Mouse (Mus musculus): ENCODE data around the gene Abhd4. TPM values are rescaled to one million over a fixed set of nuclear protein-coding genes. Genes with fewer than 3 reads are reported as not detected.
"Not testable (repeated sequence)": the region's sequence is repeated elsewhere in the genome, so short reads cannot be mapped to it uniquely, and the experiment has no call there.

Abhd4 gene
- total RNA-seq, 2 experiments from 2014 or later, result 46.7 to 49.3 TPM

GRCm38 (mm10) chr14:54224484-54225467, 29.2 kb upstream of the Abhd4 start:
- no peak overlapping the region for H3K4me3 ChIP-seq
- H3K27ac ChIP-seq, result no peak overlapping the region
- TF ChIP-seq CTCF (IDR thresholded peaks at IDR 0.05), result no peak
- no peak for DNase-seq (ENCODE audit: extremely low spot score in 1 of 2, low spot score in 2 of 2)
- intact Hi-C loops (cut with DNase I), result no loop called here

DNA sequence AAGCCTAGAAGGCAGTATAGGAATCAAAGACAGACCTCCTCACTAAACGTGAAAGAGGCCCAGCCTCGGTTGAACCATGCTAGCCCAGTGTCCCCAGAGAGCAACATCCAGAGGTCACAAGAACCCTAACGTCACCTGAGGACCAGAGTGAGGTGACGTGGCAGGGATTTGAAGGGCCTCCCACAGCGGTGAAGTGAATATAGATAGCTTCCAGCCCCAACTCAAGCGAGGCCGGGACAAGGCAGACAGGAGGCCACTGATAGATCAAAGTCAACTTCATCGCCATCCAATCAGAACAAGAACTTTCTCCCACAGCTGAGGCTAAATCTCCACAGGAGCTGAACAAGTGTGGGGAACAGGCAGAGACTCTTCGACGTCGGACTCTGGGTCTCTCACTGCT, 28.3 kb upstream of the Abhd4 start:
- Histone ChIP-seq H3K4me3 (no peak overlapping the region), H3K27ac (no peak overlapping the region)
- intact Hi-C loops (cut with DNase I), result no loop called here
- DNase-seq (ENCODE audit: extremely low spot score in 1 of 2, low spot score in 2 of 2), result no peak
- no peak for TF ChIP-seq CTCF (IDR thresholded peaks at IDR 0.05)

- intact Hi-C loops (cut with DNase I), result no loop called here
- no peak for DNase-seq (ENCODE audit: extremely low spot score in 1 of 2, low spot score in 2 of 2)
- 0 out of 2 replicates have a peak overlapping the region, but pooled peaks have one; percentile 44 for H3K4me3 ChIP-seq
Observed at GRCm38 (mm10) chr14:54226911-54227811, 26.8 kb upstream of the Abhd4 start.

DNA sequence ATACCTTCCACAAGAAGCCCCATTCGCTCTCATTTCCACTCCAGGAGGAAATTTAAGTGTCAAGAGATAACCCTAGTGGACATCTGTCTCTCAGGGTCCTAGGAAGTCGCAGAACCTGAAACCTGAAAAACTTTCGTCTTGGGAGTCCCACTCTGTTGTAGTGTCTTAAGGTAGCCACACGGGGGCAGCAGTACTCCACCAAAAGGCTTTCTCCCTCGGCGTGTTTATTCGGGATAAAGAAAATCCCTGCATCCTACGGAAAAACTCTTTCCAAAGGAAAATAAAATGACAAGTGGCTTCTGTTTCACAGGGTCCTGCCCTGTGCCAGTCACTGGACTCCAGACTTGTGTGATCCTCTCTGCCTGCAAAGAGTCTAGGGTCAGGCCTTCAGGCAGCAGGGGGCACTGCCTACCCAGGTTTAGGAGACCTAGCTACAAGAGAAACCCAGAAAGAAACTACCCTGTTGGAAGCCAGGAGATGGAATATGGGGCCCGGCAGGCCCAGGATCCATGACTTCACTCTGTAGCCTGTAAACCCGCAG, 26.0 kb upstream of the Abhd4 start:
- DNase-seq (ENCODE audit: extremely low spot score in 1 of 2, low spot score in 2 of 2), result peak; percentile 49 to 63
- Histone ChIP-seq H3K27ac (peak overlapping the region; percentile 33; the same call in 1 of the 2 replicates), H3K4me3 (peak overlapping the region; percentile 44)
- peak; percentile 92 for TF ChIP-seq CTCF (IDR thresholded peaks at IDR 0.05)
- intact Hi-C loops (cut with DNase I), result loop anchor here (1.0 to 2.0 kb wide), 5 partner anchors 163 to 413 kb away; partner anchors contain the start of genes Cdh24 and Gm17606

More at GRCm38 (mm10) chr14:54226911-54227811, 26.8 kb upstream of the Abhd4 start:
- H3K27ac ChIP-seq, result no peak overlapping the region
- TF ChIP-seq CTCF (IDR thresholded peaks at IDR 0.05), result no peak

- Histone ChIP-seq H3K4me3 (peak overlapping the region; percentile 13; the same call in 1 of the 2 replicates), H3K27ac (peak overlapping the region; percentile 33; the same call in 1 of the 2 replicates)
- TF ChIP-seq CTCF (IDR thresholded peaks at IDR 0.05), result no peak
- no peak for DNase-seq (ENCODE audit: extremely low spot score in 1 of 2, low spot score in 2 of 2)
- intact Hi-C loops (cut with DNase I), result loop anchor here (1.0 to 2.0 kb wide), 5 partner anchors 164 to 412 kb away; partner anchors contain the start of genes Cdh24 and Gm17606
Observed at GRCm38 (mm10) chr14:54228501-54228900, 25.5 kb upstream of the Abhd4 start.

- intact Hi-C loops (cut with DNase I), result loop anchor here (1.0 to 2.0 kb wide), 5 partner anchors 164 to 412 kb away; partner anchors contain the start of genes Cdh24 and Gm17606
- H3K27ac ChIP-seq, result no peak overlapping the region
- DNase-seq (ENCODE audit: extremely low spot score in 1 of 2, low spot score in 2 of 2), result peak in 1 of 2 experiments; percentile 24
- peak overlapping the region; percentile 13; the same call in 1 of the 2 replicates for H3K4me3 ChIP-seq
- no peak for TF ChIP-seq CTCF (IDR thresholded peaks at IDR 0.05)
Observed at GRCm38 (mm10) chr14:54228933-54229713, 24.9 kb upstream of the Abhd4 start.

- intact Hi-C loops (cut with DNase I), result loop anchor here (2.0 kb wide), 3 partner anchors 165 to 411 kb away; partner anchors contain the start of genes Cdh24 and Gm17606
- DNase-seq (ENCODE audit: extremely low spot score in 1 of 2, low spot score in 2 of 2); H3K4me3 ChIP-seq; H3K27ac ChIP-seq: not testable (repeated sequence)
Observed at GRCm38 (mm10) chr14:54229849-54230248, 24.1 kb upstream of the Abhd4 start.

DNA sequence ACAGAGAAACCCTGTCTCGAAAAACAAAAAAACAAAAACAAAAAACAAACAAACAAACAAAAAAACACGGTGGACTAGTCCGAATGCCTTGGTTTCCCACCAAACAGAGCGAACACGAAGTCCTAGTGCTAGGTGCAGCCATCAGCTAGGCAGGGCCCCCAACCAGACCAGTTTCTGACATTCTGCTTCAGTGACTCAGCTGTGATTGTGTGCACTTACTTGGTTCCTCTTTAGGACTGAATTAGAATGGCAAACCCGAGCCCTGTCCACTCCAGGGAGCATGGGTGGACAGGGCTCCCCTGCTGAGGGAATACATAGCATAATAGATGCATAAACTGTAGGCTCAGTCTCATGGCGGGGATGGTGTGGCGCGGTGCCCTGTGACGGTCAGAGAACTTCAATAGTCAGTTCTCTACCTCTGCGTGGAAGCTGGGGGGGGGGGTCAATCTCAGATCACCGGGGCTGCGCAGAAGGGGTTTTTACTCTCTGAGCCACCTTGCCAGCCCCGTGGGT, 23.3 kb upstream of the Abhd4 start:
- Histone ChIP-seq H3K27ac (no peak overlapping the region), H3K4me3 (no peak overlapping the region)
- no peak for TF ChIP-seq CTCF (IDR thresholded peaks at IDR 0.05)
- intact Hi-C loops (cut with DNase I), result no loop called here
- no peak for DNase-seq (ENCODE audit: extremely low spot score in 1 of 2, low spot score in 2 of 2)

GRCm38 (mm10) chr14:54231176-54231956, 22.6 kb upstream of the Abhd4 start:
- Histone ChIP-seq H3K4me3 (no peak overlapping the region), H3K27ac (no peak overlapping the region)
- no peak for TF ChIP-seq CTCF (IDR thresholded peaks at IDR 0.05)
- DNase-seq (ENCODE audit: extremely low spot score in 1 of 2, low spot score in 2 of 2), result no peak
- intact Hi-C loops (cut with DNase I), result no loop called here

- TF ChIP-seq CTCF (IDR thresholded peaks at IDR 0.05), result no peak
- no peak overlapping the region for H3K4me3 ChIP-seq
- no peak overlapping the region for H3K27ac ChIP-seq
- intact Hi-C loops (cut with DNase I), result no loop called here
- no peak for DNase-seq (ENCODE audit: extremely low spot score in 1 of 2, low spot score in 2 of 2)
Observed at GRCm38 (mm10) chr14:54232143-54232542, 21.8 kb upstream of the Abhd4 start.
